Mouse (Mus musculus) megakaryocyte, embryonic 14.5 days (primary cell): ENCODE data around the gene Anp32b.

Source experiments
- FLI1 ChIP-seq: IDR thresholded peaks from 2 replicates; pipeline ENCODE4 v1.6.1; 2012; ENCODE audit warnings: low read length, inconsistent platforms, mixed read lengths
- GATA1 ChIP-seq: IDR thresholded peaks from 3 replicates; pipeline ENCODE4 v1.6.1; 2012; ENCODE audit warnings: mixed read lengths, low read length, inconsistent platforms, borderline replicate concordance

GRCm38 (mm10) chr4:46447461-46447860, 3.2 kb upstream of the Anp32b start:
- TF ChIP-seq GATA1, result no peak
- TF ChIP-seq FLI1, result no peak
